Mouse (Mus musculus) adrenal gland, postnatal 36 days (tissue): ENCODE data around the gene Dio1. TPM values are rescaled to one million over a fixed set of nuclear protein-coding genes. Genes with fewer than 3 reads are reported as not detected.

Experiments used
- DNase-seq, 2 experiments: peaks; one replicate each; pipeline ENCODE4 v3.0.0; 2021; ENCODE audit warnings: mixed read lengths in 1 of 2
- total RNA-seq, 2 experiments: library from RNA; stranded (reverse); gene quantifications; 2 replicates each; pipeline ENCODE4 v1.2.3; 2021

The Dio1 gene
- total RNA-seq, 2 experiments from 2014 or later: not detected

GRCm38 (mm10) chr4:107247110-107247509 lies 59.9 kb downstream of the Dio1 start:
- DNase-seq: no peak

DNA sequence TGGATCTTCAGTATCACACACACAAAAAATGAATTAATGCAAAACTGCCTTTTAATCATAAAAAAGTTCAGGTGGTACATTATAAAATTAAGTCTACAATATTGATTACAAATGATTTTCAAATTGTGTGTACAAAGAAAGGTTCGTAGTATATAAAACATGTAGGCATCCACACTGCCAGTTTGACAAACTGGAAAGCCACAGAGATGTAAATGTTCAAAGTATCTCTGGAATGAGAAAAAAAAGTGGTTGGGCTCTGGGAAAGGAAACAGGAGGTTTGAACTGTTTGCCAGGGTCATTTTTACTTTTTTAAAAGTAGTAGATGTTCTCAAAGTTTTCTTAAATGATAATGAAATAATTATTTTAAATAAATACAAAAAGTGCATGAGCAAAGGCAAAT lies 60.9 kb downstream of the Dio1 start:
- DNase-seq: no peak

DNA sequence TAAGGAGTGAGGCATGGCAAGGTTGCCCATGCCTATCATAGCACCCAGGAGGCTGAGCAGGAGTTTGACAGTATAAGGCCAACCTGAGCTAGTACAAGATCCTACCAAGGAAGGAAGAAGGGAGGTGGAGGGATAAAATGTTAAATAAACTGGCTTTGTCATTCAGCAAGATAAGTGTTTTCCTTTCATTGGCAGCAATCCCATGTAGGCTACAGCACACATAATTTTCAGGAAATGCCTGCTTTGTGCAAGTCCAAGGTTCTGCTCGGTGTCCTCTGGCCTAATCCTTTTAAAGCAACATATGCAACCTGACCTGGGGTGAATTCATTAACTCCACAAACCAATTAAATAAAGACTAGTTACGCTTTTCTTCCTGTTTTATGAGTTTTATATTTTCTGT lies 61.6 kb downstream of the Dio1 start:
- no peak for DNase-seq

DNA sequence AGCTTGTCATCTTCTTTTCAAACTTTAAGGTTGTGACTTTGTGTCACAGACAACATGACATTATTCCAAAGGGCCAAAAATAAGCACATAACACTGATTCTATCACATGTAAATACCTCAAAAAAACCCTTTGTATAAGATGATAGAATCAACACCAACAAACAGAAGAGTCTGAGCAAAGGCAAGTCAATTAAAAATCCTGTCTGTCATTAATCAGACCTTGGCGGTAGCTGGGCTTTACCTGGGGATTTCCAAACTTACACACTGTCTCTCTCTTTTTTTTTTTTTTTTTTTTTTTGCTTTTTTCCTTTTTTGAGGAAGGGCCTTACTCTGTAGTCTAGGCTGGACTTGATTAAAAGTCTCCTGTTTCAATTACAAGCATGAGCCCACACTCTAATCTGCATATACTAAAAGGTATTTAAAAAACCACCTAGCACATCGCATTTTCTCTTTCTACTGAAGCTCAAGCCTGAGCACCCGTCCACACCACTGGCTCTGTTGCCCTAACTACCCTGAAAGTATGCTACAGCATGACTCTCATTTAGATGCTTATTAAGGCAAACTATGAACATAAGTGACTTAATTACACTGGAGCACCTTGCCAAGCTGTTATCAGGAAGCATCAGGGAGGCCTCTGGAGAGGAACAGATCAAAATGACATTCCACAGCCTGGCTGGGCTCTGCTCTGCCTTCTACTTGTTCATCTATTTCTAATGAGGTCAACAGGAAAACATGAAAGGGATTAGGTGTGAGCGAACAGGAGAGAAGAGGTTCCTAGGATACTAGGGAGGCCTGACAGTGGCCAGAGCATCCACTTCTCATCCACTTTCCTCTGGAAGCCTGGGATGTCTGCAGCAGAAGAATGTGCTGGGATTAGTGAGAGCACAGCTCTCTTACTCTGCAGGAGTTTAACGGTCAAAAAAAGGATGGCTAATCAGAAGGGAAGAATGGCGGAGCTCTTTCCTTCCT lies 63.3 kb downstream of the Dio1 start:
- no peak for DNase-seq

Other genes with a start within 250 kb of the Dio1 start
- gene Mrpl37, start 240.3 kb downstream of the Dio1 start, total RNA-seq: 100 to 1,000 TPM in 1 of 2 experiments, 10 to 100 TPM in 1; 99.7 to 102 TPM
- 10 to 100 TPM; 21.2 to 25.4 TPM for gene Cyb5rl, start 240.2 kb downstream of the Dio1 start, total RNA-seq
- gene Cdcp2, start 210.3 kb downstream of the Dio1 start, total RNA-seq: not detected
- gene Tmem59, start 128.8 kb downstream of the Dio1 start, total RNA-seq: 100 to 1,000 TPM; 345 to 431 TPM
- gene Tceanc2, start 128.1 kb downstream of the Dio1 start, total RNA-seq: 10 to 100 TPM; 20.2 to 27.3 TPM
- not detected for gene Ldlrad1, start 98.0 kb downstream of the Dio1 start, total RNA-seq
- 10 to 100 TPM; 28.8 to 30.5 TPM for gene Lrrc42, start 53.6 kb downstream of the Dio1 start, total RNA-seq
- 10 to 100 TPM; 15.8 to 26.7 TPM for gene Hspb11, start 53.6 kb downstream of the Dio1 start, total RNA-seq
- 10 to 100 TPM; 56.4 to 90.9 TPM for gene Yipf1, start 7.2 kb upstream of the Dio1 start, total RNA-seq
- 10 to 100 TPM in 1 of 2 experiments, 1 to 10 TPM in 1; 9.5 to 12.4 TPM for gene Ndc1, start 60.6 kb upstream of the Dio1 start, total RNA-seq
- gene Glis1, start 127.4 kb upstream of the Dio1 start, total RNA-seq: under 1 TPM; 0.43 to 0.93 TPM